Mouse (Mus musculus): ENCODE measurements at regions not wholly inside any gene's neighbourhood (a gene's known extent, or its start where the extent isn't known, plus 50 kb on each side); places are given as distances from the start of the nearest gene placed in this dataset.

DNA sequence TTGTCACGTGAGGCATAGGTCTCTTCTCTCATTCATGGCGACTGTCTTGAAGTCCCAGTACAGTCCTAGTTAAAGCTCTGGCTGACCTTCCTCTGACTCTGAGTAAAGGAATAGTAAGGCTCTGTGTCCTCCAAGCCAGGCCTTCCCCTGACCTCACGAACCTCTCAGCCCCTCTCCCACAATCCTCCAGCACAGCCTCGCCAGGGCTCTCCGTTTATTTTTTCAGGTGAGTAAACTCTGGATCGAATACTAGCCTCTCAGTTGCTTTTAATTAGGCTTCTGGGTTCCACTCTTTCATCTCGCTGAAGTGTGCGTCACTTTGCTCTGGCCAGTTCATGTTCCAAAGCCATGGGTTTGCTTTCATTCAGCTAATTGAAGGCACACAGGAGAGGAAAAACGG, 133.8 kb downstream of the Mylk4 start:
- TF ChIP-seq CTCF (IDR thresholded peaks at IDR 0.05; ENCODE audit: low read depth), result no peak
- Histone ChIP-seq H3K4me1 (ENCODE audit: insufficient read depth) (no peaks in the 10 kb centered on the region), H3K4me2 (ENCODE audit: low read depth) (no peak overlapping the region), H3K9ac (no peak overlapping the region), H3K27me3 (ENCODE audit: insufficient read depth, low read length) (no peaks in the 10 kb centered on the region), H3K9me3 (ENCODE audit: low read length) (no peaks in the 10 kb centered on the region), H3K4me3 (ENCODE audit: low read depth, low read length) (no peak overlapping the region), H3K27ac (ENCODE audit: low read depth, low read length) (no peak overlapping the region), H3K36me3 (ENCODE audit: insufficient read depth) (no peaks in the 10 kb centered on the region)
- DNase-seq (no peak), ATAC-seq (no peak)
- 59% methylated on average over 9 of the region's 9 CpGs for WGBS

GRCm38 (mm10) chr13:32643030-32643750, 140.6 kb downstream of the Mylk4 start:
- H3K27me3 ChIP-seq (ENCODE audit: insufficient read depth, low read length), result no peaks in the 10 kb centered on the region
- no peak overlapping the region for H3K27ac ChIP-seq (ENCODE audit: low read depth, low read length)
- no peak for ATAC-seq
- no peaks in the 10 kb centered on the region for H3K4me1 ChIP-seq (ENCODE audit: insufficient read depth)
- no peaks in the 10 kb centered on the region for H3K9me3 ChIP-seq (ENCODE audit: low read length)
- WGBS, result 67% methylated on average over 5 of the region's 5 CpGs
- H3K4me2 ChIP-seq (ENCODE audit: low read depth), result no peak overlapping the region
- DNase-seq, result no peak
- no peak overlapping the region for H3K9ac ChIP-seq
- no peaks in the 10 kb centered on the region for H3K36me3 ChIP-seq (ENCODE audit: insufficient read depth)
- H3K4me3 ChIP-seq (ENCODE audit: low read depth, low read length), result no peak overlapping the region
- no peak for TF ChIP-seq CTCF (IDR thresholded peaks at IDR 0.05; ENCODE audit: low read depth)

- no peak overlapping the region for H3K4me2 ChIP-seq (ENCODE audit: low read depth)
- no peak overlapping the region for H3K4me3 ChIP-seq (ENCODE audit: low read depth, low read length)
- WGBS, result 97% methylated on average over 2 of the region's 2 CpGs
- no peaks in the 10 kb centered on the region for H3K4me1 ChIP-seq (ENCODE audit: insufficient read depth)
- no peaks in the 10 kb centered on the region for H3K36me3 ChIP-seq (ENCODE audit: insufficient read depth)
- H3K9ac ChIP-seq, result no peak overlapping the region
- no peaks in the 10 kb centered on the region for H3K27me3 ChIP-seq (ENCODE audit: insufficient read depth, low read length)
- DNase-seq, result no peak
- H3K27ac ChIP-seq (ENCODE audit: low read depth, low read length), result no peak overlapping the region
- no peaks in the 10 kb centered on the region for H3K9me3 ChIP-seq (ENCODE audit: low read length)
- TF ChIP-seq CTCF (IDR thresholded peaks at IDR 0.05; ENCODE audit: low read depth), result no peak
- ATAC-seq, result no peak
Measured at GRCm38 (mm10) chr13:32640941-32641340, 142.8 kb downstream of the Mylk4 start.

DNA sequence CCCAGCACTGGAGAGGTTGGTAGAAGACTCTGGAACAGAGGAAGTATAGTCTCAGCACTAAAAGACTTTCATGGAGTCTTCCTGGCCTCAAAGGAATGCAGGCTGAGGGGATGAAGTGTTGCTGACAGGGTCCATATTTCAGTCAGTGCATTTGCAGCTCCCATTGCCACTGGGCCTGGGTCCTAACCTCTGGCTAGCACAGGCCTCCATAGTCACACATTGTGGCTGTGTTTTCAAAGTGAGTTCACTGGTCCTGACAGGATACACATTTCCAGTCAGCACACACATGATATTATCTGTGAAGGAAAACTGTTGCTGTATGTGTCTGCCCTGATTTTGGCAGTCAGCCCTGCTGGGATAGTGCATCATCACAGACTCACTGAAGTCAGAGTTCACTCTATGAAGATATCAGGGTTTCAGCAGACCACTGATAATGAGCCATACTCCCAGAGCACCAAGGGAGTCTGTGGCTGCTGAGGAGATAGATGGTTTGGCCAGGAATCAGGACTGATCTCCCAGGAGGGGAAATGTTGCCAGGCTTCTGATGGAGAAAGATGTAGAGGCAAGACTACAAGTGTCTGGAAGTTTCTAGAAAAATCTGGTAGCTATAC, 153.5 kb downstream of the Mylk4 start:
- no peak overlapping the region for H3K27ac ChIP-seq (ENCODE audit: low read depth, low read length)
- DNase-seq (no peak), ATAC-seq (no peak)
- no peaks in the 10 kb centered on the region for H3K27me3 ChIP-seq (ENCODE audit: insufficient read depth, low read length)
- no peaks in the 10 kb centered on the region for H3K4me1 ChIP-seq (ENCODE audit: insufficient read depth)
- no peak overlapping the region for H3K4me2 ChIP-seq (ENCODE audit: low read depth)
- no peak for TF ChIP-seq CTCF (IDR thresholded peaks at IDR 0.05; ENCODE audit: low read depth)
- H3K36me3 ChIP-seq (ENCODE audit: insufficient read depth), result no peaks in the 10 kb centered on the region
- no peak overlapping the region for H3K4me3 ChIP-seq (ENCODE audit: low read depth, low read length)
- H3K9me3 ChIP-seq (ENCODE audit: low read length), result no peaks in the 10 kb centered on the region
- H3K9ac ChIP-seq, result no peak overlapping the region

- no peak for TF ChIP-seq CTCF (IDR thresholded peaks at IDR 0.05; ENCODE audit: low read depth)
- 50% methylated on average over 6 of the region's 6 CpGs for WGBS
Measured at GRCm38 (mm10) chr13:32613916-32614315, 169.8 kb downstream of the Mylk4 start.

GRCm38 (mm10) chr13:32611551-32612295, 172.0 kb downstream of the Mylk4 start:
- Histone ChIP-seq H3K4me2 (ENCODE audit: low read depth) (no peak overlapping the region), H3K36me3 (ENCODE audit: insufficient read depth) (no peaks in the 10 kb centered on the region), H3K9ac (no peak overlapping the region), H3K4me1 (ENCODE audit: insufficient read depth) (no peaks in the 10 kb centered on the region), H3K27ac (ENCODE audit: low read depth, low read length) (no peak overlapping the region), H3K4me3 (ENCODE audit: low read depth, low read length) (no peak overlapping the region), H3K9me3 (ENCODE audit: low read length) (no peaks in the 10 kb centered on the region), H3K27me3 (ENCODE audit: insufficient read depth, low read length) (no peaks in the 10 kb centered on the region)
- no peak for ATAC-seq
- no peak for TF ChIP-seq CTCF (IDR thresholded peaks at IDR 0.05; ENCODE audit: low read depth)
- WGBS, result 82% methylated on average over 13 of the region's 13 CpGs
- DNase-seq, result no peak

More at GRCm38 (mm10) chr13:32613916-32614315, 169.8 kb downstream of the Mylk4 start:
- Histone ChIP-seq H3K27ac (ENCODE audit: low read depth, low read length) (no peak overlapping the region), H3K4me3 (ENCODE audit: low read depth, low read length) (no peak overlapping the region), H3K9ac (no peak overlapping the region), H3K36me3 (ENCODE audit: insufficient read depth) (no peaks in the 10 kb centered on the region), H3K27me3 (ENCODE audit: insufficient read depth, low read length) (no peaks in the 10 kb centered on the region), H3K4me1 (ENCODE audit: insufficient read depth) (no peaks in the 10 kb centered on the region), H3K9me3 (ENCODE audit: low read length) (no peaks in the 10 kb centered on the region), H3K4me2 (ENCODE audit: low read depth) (no peak overlapping the region)
- ATAC-seq, result no peak
- no peak for DNase-seq

GRCm38 (mm10) chr13:32610970-32611369, 172.8 kb downstream of the Mylk4 start:
- H3K4me1 ChIP-seq (ENCODE audit: insufficient read depth), result no peaks in the 10 kb centered on the region
- no peaks in the 10 kb centered on the region for H3K27me3 ChIP-seq (ENCODE audit: insufficient read depth, low read length)
- ATAC-seq, result no peak
- DNase-seq, result no peak
- H3K9ac ChIP-seq, result no peak overlapping the region
- no peak overlapping the region for H3K27ac ChIP-seq (ENCODE audit: low read depth, low read length)
- no peaks in the 10 kb centered on the region for H3K36me3 ChIP-seq (ENCODE audit: insufficient read depth)
- no peak overlapping the region for H3K4me2 ChIP-seq (ENCODE audit: low read depth)
- no peak for TF ChIP-seq CTCF (IDR thresholded peaks at IDR 0.05; ENCODE audit: low read depth)
- H3K4me3 ChIP-seq (ENCODE audit: low read depth, low read length), result no peak overlapping the region
- no peaks in the 10 kb centered on the region for H3K9me3 ChIP-seq (ENCODE audit: low read length)
- 82% methylated on average over 5 of the region's 5 CpGs for WGBS

All from forebrain, postnatal 0 days (tissue).